ENCODE assay signal across 16 mouse cellular contexts in genomic region chr6:137646726-137647125, GRCm38 (mm10). TPM values are rescaled to one million over a fixed set of nuclear protein-coding genes. Genes with fewer than 3 reads are reported as not detected.
DNase-seq lines count a peak whose midpoint lies in the region; ATAC-seq and TF ChIP-seq lines count a peak whose summit lies in the region.
"Had no signal": no experiment of that assay in that cellular context is flagged by ENCODE, and none has a peak within 500 bp of the region (broad histone marks: within the 10 kb centered on the region; RNA-seq: fewer than 3 reads in every experiment).

No protein-coding gene starts in this region.

- H3K9me3 ChIP-seq in embryonic facial prominence, embryonic 15.5 days (replicated peaks): no peaks in the 10 kb centered on the region
- no peaks in the 10 kb centered on the region for H3K9me3 ChIP-seq in kidney, embryonic 14.5 days (ENCODE audit: control insufficient read depth, low read length)
- H3K9me3 ChIP-seq: hindbrain, embryonic 15.5 days; neural tube, embryonic 12.5 days had no signal

- no peaks in the 10 kb centered on the region for H3K27me3 ChIP-seq in embryonic facial prominence, embryonic 15.5 days
- H3K27me3 ChIP-seq in kidney, embryonic 14.5 days (ENCODE audit: control insufficient read depth, insufficient read depth, low read length): peaks cover 6% of the 10 kb centered on the region; the same call in 1 of the 2 replicates

- peaks cover 6% of the 10 kb centered on the region; the same call in 1 of the 2 replicates for H3K4me1 ChIP-seq in embryonic facial prominence, embryonic 15.5 days
- no peaks in the 10 kb centered on the region for H3K4me1 ChIP-seq in kidney, embryonic 14.5 days (ENCODE audit: control insufficient read depth, insufficient read depth, low read length)

- H3K4me2 ChIP-seq in embryonic facial prominence, embryonic 15.5 days (replicated peaks): peak overlapping the region; percentile 87
- no peak overlapping the region for H3K4me2 ChIP-seq in kidney, embryonic 14.5 days (replicated peaks; ENCODE audit: low read depth, low read length)

- H3K36me3 ChIP-seq in embryonic facial prominence, embryonic 15.5 days: no peaks in the 10 kb centered on the region
- H3K36me3 ChIP-seq in kidney, embryonic 14.5 days (ENCODE audit: control insufficient read depth, insufficient read depth, low read length): no peaks in the 10 kb centered on the region
- H3K36me3 ChIP-seq: hindbrain, embryonic 15.5 days; neural tube, embryonic 12.5 days had no signal

- TF ChIP-seq CTCF in gastrocnemius, adult 2 months (IDR thresholded peaks at IDR 0.05): no peak
- TF ChIP-seq CTCF in layer of hippocampus, adult 2 months (conservative IDR thresholded peaks at IDR 0.05): no peak

- no peak for DNase-seq in gastrocnemius, adult 2 months
- no peak for DNase-seq in gastrocnemius, postnatal 25 days
- no peak for DNase-seq in layer of hippocampus, adult 2 months (ENCODE audit: low spot score in 2 of 2)
- no peak for DNase-seq in layer of hippocampus, postnatal 10 days (ENCODE audit: low spot score in 2 of 2)
- peak; percentile 15 to 17 for DNase-seq in B cell, adult 2 months
- no peak for DNase-seq in Muller cell, postnatal 12 days (ENCODE audit: inconsistent ontology term)
- DNase-seq: cerebellum, postnatal 10 days; gastrocnemius, postnatal 36 days; layer of hippocampus, adult 9-11 months; retina, postnatal 1 day; thymus, adult 18-20 months had no signal

- no peak for ATAC-seq in embryonic facial prominence, embryonic 15.5 days (ENCODE audit: insufficient number of reproducible peaks, low FRiP score, low TSS enrichment, low read depth)
- ATAC-seq in kidney, embryonic 14.5 days (ENCODE audit: low FRiP score, low TSS enrichment): no peak
- ATAC-seq: forebrain, embryonic 16.5 days had no signal

- no peak overlapping the region for H3K9ac ChIP-seq in embryonic facial prominence, embryonic 15.5 days
- H3K9ac ChIP-seq in kidney, embryonic 14.5 days (ENCODE audit: low read depth, low read length): no peak overlapping the region
- H3K9ac ChIP-seq: hindbrain, embryonic 15.5 days; neural tube, embryonic 12.5 days had no signal

- intact Hi-C loops in gastrocnemius, adult 2 months (cut with DNase I): loop anchor here (5.0 kb wide), 2 partner anchors 76 to 89 kb away; no protein-coding TSS in a partner anchor

- H3K4me3 ChIP-seq in gastrocnemius, adult 2 months: peak overlapping the region; percentile 86
- H3K4me3 ChIP-seq in layer of hippocampus, adult 2 months: peak overlapping the region; percentile 80
- H3K4me3 ChIP-seq in embryonic facial prominence, embryonic 15.5 days (replicated peaks): peak overlapping the region; percentile 86
- no peak overlapping the region for H3K4me3 ChIP-seq in kidney, embryonic 14.5 days (ENCODE audit: low read length)
- H3K4me3 ChIP-seq: neural tube, embryonic 12.5 days had no signal

- H3K27ac ChIP-seq in gastrocnemius, adult 2 months: peak overlapping the region; percentile 82
- peak overlapping the region; percentile 81 for H3K27ac ChIP-seq in layer of hippocampus, adult 2 months
- H3K27ac ChIP-seq in embryonic facial prominence, embryonic 15.5 days (replicated peaks): peak overlapping the region; percentile 22; the same call in 1 of the 2 replicates
- H3K27ac ChIP-seq in kidney, embryonic 14.5 days (ENCODE audit: low read depth, low read length): no peak overlapping the region
- H3K27ac ChIP-seq: hindbrain, embryonic 15.5 days; neural tube, embryonic 12.5 days had no signal

- 54% methylated on average over 2 of the region's 2 CpGs for WGBS in embryonic facial prominence, embryonic 15.5 days
- WGBS in kidney, embryonic 14.5 days: 79% methylated on average over 2 of the region's 2 CpGs

RNA-seq across cellular contexts. Expression of gene Eps8, which starts 8.0 kb away (rescaled TPM):
- 1 to 10 TPM; 4.3 to 6.9 TPM for total RNA-seq in gastrocnemius, adult 2 months (2021)
- total RNA-seq in gastrocnemius, postnatal 25 days (2021): 1 to 10 TPM; 4.7 to 6.0 TPM
- total RNA-seq in layer of hippocampus, adult 2 months (2021): 10 to 100 TPM; 42.3 to 44.9 TPM
- 10 to 100 TPM; 55.5 to 58.6 TPM for total RNA-seq in layer of hippocampus, postnatal 10 days (2021)
- 30.9 and 31.8 TPM in 2 replicates for polyA plus RNA-seq in embryonic facial prominence, embryonic 15.5 days (2015; fragmentation: Nextera tagmentation; extraction: Ambion mirVana)
- polyA plus RNA-seq in kidney, embryonic 14.5 days (2014; fragmentation: Nextera tagmentation; extraction: Ambion mirVana): 16.0 and 28.5 TPM in 2 replicates

Comparison
In these comparisons a context has a peak if more than half of its experiments do, and no peak if none do; other contexts are left out.
1. DNase-seq: peak in B cell, adult 2 months (2 of 2); none in gastrocnemius, adult 2 months (single experiment), gastrocnemius, postnatal 25 days (single experiment), layer of hippocampus, adult 2 months (0 of 2), layer of hippocampus, postnatal 10 days (0 of 2) and Muller cell, postnatal 12 days (single experiment).
2. RNA of gene Eps8, which starts 8.0 kb away (total RNA-seq): 55.5 to 58.6 TPM in layer of hippocampus, postnatal 10 days and 42.3 to 44.9 TPM in layer of hippocampus, adult 2 months; 4.3 to 6.9 TPM in gastrocnemius, adult 2 months and 4.7 to 6.0 TPM in gastrocnemius, postnatal 25 days; every median in the first group is over 4 times any median in the second.